Mouse (Mus musculus): ENCODE data around the gene Ripor1. TPM values are rescaled to one million over a fixed set of nuclear protein-coding genes. Genes with fewer than 3 reads are reported as not detected.

Ripor1 gene
- polyA plus RNA-seq, 1 experiment from 2014 or later: 20.9 TPM

MicroRNA genes within 50 kb of the gene (microRNA counts, 519-probe panel; counts per million panel counts)
- 2,229 counts per million, percentile 43 among the panel's probes with 10 or more counts for microRNA mmu-miR-1966

Small RNAs within 50 kb of the gene (microRNA-seq; reads per million reads assigned to microRNA genes)
- not detected for gene Mir1966

Other genes starting within 250 kb of the Ripor1 start
- 0.55 and 0.88 TPM in 2 replicates for gene Plekhg4, start 232.0 kb upstream of the Ripor1 start, polyA plus RNA-seq (2015; fragmentation: Nextera tagmentation; extraction: Ambion mirVana)
- not detected in 2 replicates for gene Kctd19, start 191.8 kb upstream of the Ripor1 start, polyA plus RNA-seq (2015; fragmentation: Nextera tagmentation; extraction: Ambion mirVana)
- 0.37 and 0.53 TPM in 2 replicates for gene Lrrc36, start 191.7 kb upstream of the Ripor1 start, polyA plus RNA-seq (2015; fragmentation: Nextera tagmentation; extraction: Ambion mirVana)
- 160 and 305 TPM in 2 replicates for gene Tppp3, start 133.7 kb upstream of the Ripor1 start, polyA plus RNA-seq (2015; fragmentation: Nextera tagmentation; extraction: Ambion mirVana)
- gene Zdhhc1, start 108.4 kb upstream of the Ripor1 start, polyA plus RNA-seq (2015; fragmentation: Nextera tagmentation; extraction: Ambion mirVana): 40.0 and 42.2 TPM in 2 replicates
- 1.2 and 1.9 TPM in 2 replicates for gene Hsd11b2, start 86.5 kb upstream of the Ripor1 start, polyA plus RNA-seq (2015; fragmentation: Nextera tagmentation; extraction: Ambion mirVana)
- 97.4 and 103 TPM in 2 replicates for gene Atp6v0d1, start 39.2 kb upstream of the Ripor1 start, polyA plus RNA-seq (2015; fragmentation: Nextera tagmentation; extraction: Ambion mirVana)
- 93.8 and 108 TPM in 2 replicates for gene Ctcf, start 31.3 kb downstream of the Ripor1 start, polyA plus RNA-seq (2015; fragmentation: Nextera tagmentation; extraction: Ambion mirVana)
- gene Agrp, start 32.1 kb downstream of the Ripor1 start, polyA plus RNA-seq (2015; fragmentation: Nextera tagmentation; extraction: Ambion mirVana): 1.8 and 2.4 TPM in 2 replicates
- gene Carmil2, start 81.0 kb downstream of the Ripor1 start, polyA plus RNA-seq (2015; fragmentation: Nextera tagmentation; extraction: Ambion mirVana): 0.47 and 0.58 TPM in 2 replicates
- gene Acd, start 95.8 kb downstream of the Ripor1 start, polyA plus RNA-seq (2015; fragmentation: Nextera tagmentation; extraction: Ambion mirVana): 62.6 and 63.2 TPM in 2 replicates
- 15.2 and 17.5 TPM in 2 replicates for gene Pard6a, start 95.9 kb downstream of the Ripor1 start, polyA plus RNA-seq (2015; fragmentation: Nextera tagmentation; extraction: Ambion mirVana)
- gene 4933405L10Rik, start 102.4 kb downstream of the Ripor1 start, polyA plus RNA-seq (2015; fragmentation: Nextera tagmentation; extraction: Ambion mirVana): 0.12 TPM in 1 of 2 replicates, not detected in the other
- gene Enkd1, start 103.0 kb downstream of the Ripor1 start, polyA plus RNA-seq (2015; fragmentation: Nextera tagmentation; extraction: Ambion mirVana): 21.7 and 23.0 TPM in 2 replicates
- 20.1 and 22.1 TPM in 2 replicates for gene Gfod2, start 153.4 kb downstream of the Ripor1 start, polyA plus RNA-seq (2015; fragmentation: Nextera tagmentation; extraction: Ambion mirVana)
- 11.1 and 11.7 TPM in 2 replicates for gene Ranbp10, start 222.1 kb downstream of the Ripor1 start, polyA plus RNA-seq (2015; fragmentation: Nextera tagmentation; extraction: Ambion mirVana)
- gene Tsnaxip1, start 222.5 kb downstream of the Ripor1 start, polyA plus RNA-seq (2015; fragmentation: Nextera tagmentation; extraction: Ambion mirVana): 0.28 and 0.47 TPM in 2 replicates
- 42.3 and 44.7 TPM in 2 replicates for gene Cenpt, start 248.0 kb downstream of the Ripor1 start, polyA plus RNA-seq (2015; fragmentation: Nextera tagmentation; extraction: Ambion mirVana)
- gene Thap11, start 249.9 kb downstream of the Ripor1 start, polyA plus RNA-seq (2015; fragmentation: Nextera tagmentation; extraction: Ambion mirVana): 71.2 and 73.0 TPM in 2 replicates

All from limb, embryonic 15.5 days (tissue).